Mouse (Mus musculus) heart, postnatal 0 days (tissue): ENCODE data around the gene Tomm20. TPM values are rescaled to one million over a fixed set of nuclear protein-coding genes. Genes with fewer than 3 reads are reported as not detected.
"Not testable (repeated sequence)": the region's sequence is repeated elsewhere in the genome, so short reads cannot be mapped to it uniquely, and the experiment has no call there.

ENCODE experiments used
- ATAC-seq: fragments of 200-750 bp; cut with Nextera tagmentation; 2 replicates; pipeline ENCODE4 v1.8.0; 2017; ENCODE audit warnings: low read depth, moderate number of reproducible peaks, moderate library complexity; ENCODE audit not compliant: insufficient read depth
- DNase-seq: peaks from one replicate; pipeline ENCODE4 v3.0.0-alpha.2; 2016; ENCODE audit warnings: low spot score
- H3K27ac ChIP-seq: fragments of 300-500 bp; sonication (generic); 2 replicates; pipeline ENCODE4 v1.5.1; 2014; ENCODE audit warnings: low read depth, mild to moderate bottlenecking
- H3K27me3 ChIP-seq: fragments of 300-500 bp; sonication (generic); 2 replicates; pipeline ENCODE4 v1.6.1; 2014; ENCODE audit warnings: low read length, mixed read lengths; ENCODE audit not compliant: control insufficient read depth, insufficient read depth
- H3K36me3 ChIP-seq: fragments of 300-500 bp; sonication (generic); replicated peaks from 2 replicates; pipeline ENCODE4 v1.6.1; 2014; ENCODE audit warnings: low read length, mixed read lengths; ENCODE audit not compliant: control insufficient read depth, insufficient read depth
- H3K4me1 ChIP-seq: fragments of 300-500 bp; sonication (generic); 2 replicates; pipeline ENCODE4 v1.6.1; 2014; ENCODE audit warnings: antibody characterized with exemption; ENCODE audit not compliant: control insufficient read depth, insufficient read depth
- H3K4me2 ChIP-seq: fragments of 300-500 bp; sonication (generic); 2 replicates; pipeline ENCODE4 v1.6.1; 2014; ENCODE audit warnings: low read depth, mild to moderate bottlenecking, low read length, moderate library complexity
- H3K4me3 ChIP-seq: fragments of 300-500 bp; sonication (generic); 2 replicates; pipeline ENCODE4 v1.5.1; 2014; ENCODE audit warnings: low read depth, low read length
- H3K9ac ChIP-seq: fragments of 300-500 bp; sonication (generic); replicated peaks from 2 replicates; pipeline ENCODE4 v1.6.1; 2014; ENCODE audit warnings: low read depth, low read length, mixed read lengths
- H3K9me3 ChIP-seq: fragments of 300-500 bp; sonication (generic); replicated peaks from 2 replicates; pipeline ENCODE4 v1.6.1; 2016; ENCODE audit warnings: low read length; ENCODE audit not compliant: control insufficient read depth
- CTCF ChIP-seq: IDR thresholded peaks from 2 replicates; pipeline ENCODE4 v1.5.1; 2016; ENCODE audit warnings: antibody characterized with exemption, control low read depth, low read depth
- EP300 ChIP-seq: IDR thresholded peaks from 2 replicates; pipeline ENCODE4 v1.6.1; 2016; ENCODE audit warnings: antibody characterized with exemption, low read depth
- WGBS: fragments of 180-500 bp; shearing (Covaris S2); extraction: QIAGEN DNeasy Blood & Tissue Kit; methylation state at CpG from one replicate; pipeline ENCODE4 v1.1.7; 2014; 5-methylcytosine and 5-hydroxymethylcytosine counted together
- polyA plus RNA-seq: library from polyadenylated mRNA; unstranded; fragments of >200 nt; fragmentation: Nextera tagmentation; extraction: Ambion mirVana; gene quantifications from 2 replicates; pipeline ENCODE4 v1.2.1, GENCODE M21; 2015
- total RNA-seq: library from RNA; depleted of rRNA; stranded (reverse); fragments of >200 nt; gene quantifications from 2 replicates; pipeline ENCODE4 v1.2.3, GENCODE M21; 2014; ENCODE audit warnings: low replicate concordance

Tomm20 gene
- total and polyA plus RNA-seq, 2 experiments from 2014 or later, result 65.3 to 213 TPM

GRCm38 (mm10) chr8:126886741-126887638 is 58.7 kb downstream of the Tomm20 start:
- WGBS, result 46% methylated on average over 8 of the region's 8 CpGs
- H3K36me3 ChIP-seq, result no peaks in the 10 kb centered on the region
- H3K4me3 ChIP-seq, result no peak overlapping the region
- H3K27me3 ChIP-seq, result no peaks in the 10 kb centered on the region
- TF ChIP-seq EP300 (peak; percentile 44; the same call in 1 of the 2 replicates), CTCF (no peak)
- no peak overlapping the region for H3K4me2 ChIP-seq
- no peaks in the 10 kb centered on the region for H3K9me3 ChIP-seq
- no peak overlapping the region for H3K9ac ChIP-seq
- peak; percentile 44 for ATAC-seq
- DNase-seq, result peak; percentile 72
- H3K27ac ChIP-seq, result peak overlapping the region; percentile 83
- H3K4me1 ChIP-seq, result peaks cover 11% of the 10 kb centered on the region

GRCm38 (mm10) chr8:126885554-126886485 is 59.8 kb downstream of the Tomm20 start:
- ATAC-seq (no peak), DNase-seq (no peak)
- H3K9ac ChIP-seq, result no peak overlapping the region
- peak overlapping the region; percentile 83 for H3K27ac ChIP-seq
- H3K36me3 ChIP-seq, result no peaks in the 10 kb centered on the region
- no peak overlapping the region for H3K4me3 ChIP-seq
- 74% methylated on average over 13 of the region's 13 CpGs for WGBS
- peaks cover 17% of the 10 kb centered on the region for H3K4me1 ChIP-seq
- TF ChIP-seq CTCF (peak; percentile 39), EP300 (no peak)
- H3K27me3 ChIP-seq, result no peaks in the 10 kb centered on the region
- no peak overlapping the region for H3K4me2 ChIP-seq
- no peaks in the 10 kb centered on the region for H3K9me3 ChIP-seq

GRCm38 (mm10) chr8:126884202-126884926 is 61.3 kb downstream of the Tomm20 start:
- Histone ChIP-seq H3K27me3 (no peaks in the 10 kb centered on the region), H3K9me3 (no peaks in the 10 kb centered on the region), H3K36me3 (no peaks in the 10 kb centered on the region), H3K4me3 (no peak overlapping the region), H3K4me2 (no peak overlapping the region), H3K4me1 (peaks cover 17% of the 10 kb centered on the region), H3K9ac (no peak overlapping the region), H3K27ac (peak overlapping the region; percentile 83)
- WGBS, result 28% methylated on average over 6 of the region's 6 CpGs
- TF ChIP-seq CTCF, result no peak
- TF ChIP-seq EP300, result no peak
- DNase-seq (peak; percentile 84), ATAC-seq (peak; percentile 65)

GRCm38 (mm10) chr8:126883752-126884151 is 61.9 kb downstream of the Tomm20 start:
- DNase-seq, result no peak
- no peak for ATAC-seq
- Histone ChIP-seq H3K4me2 (no peak overlapping the region), H3K27me3 (no peaks in the 10 kb centered on the region), H3K9ac (no peak overlapping the region), H3K36me3 (no peaks in the 10 kb centered on the region), H3K9me3 (no peaks in the 10 kb centered on the region), H3K4me3 (no peak overlapping the region), H3K27ac (peak overlapping the region; percentile 83), H3K4me1 (peaks cover 17% of the 10 kb centered on the region)
- TF ChIP-seq CTCF, result no peak
- TF ChIP-seq EP300, result no peak
- 51% methylated on average over 5 of the region's 5 CpGs for WGBS

GRCm38 (mm10) chr8:126882586-126882985 is 63.1 kb downstream of the Tomm20 start:
- not testable (repeated sequence) for H3K36me3 ChIP-seq, H3K9ac ChIP-seq, H3K4me2 ChIP-seq, H3K27ac ChIP-seq, H3K27me3 ChIP-seq, H3K9me3 ChIP-seq, H3K4me3 ChIP-seq, ATAC-seq, DNase-seq
- 100% methylated on average over 1 of the region's 1 CpGs for WGBS
- peaks cover 17% of the 10 kb centered on the region for H3K4me1 ChIP-seq
